In genomic region chr17:11260663-11261062, GRCm38 (mm10) we compare ENCODE assay signal across 15 mouse cellular contexts.
DNase-seq lines count a peak whose midpoint lies in the region; ATAC-seq and TF ChIP-seq lines count a peak whose summit lies in the region.
"Had no signal": no experiment of that assay in that cellular context is flagged by ENCODE, and none has a peak within 500 bp of the region (broad histone marks: within the 10 kb centered on the region; RNA-seq: fewer than 3 reads in every experiment).

No protein-coding gene starts in this region.

- ATAC-seq in heart, embryonic 12.5 days (ENCODE audit: insufficient number of reproducible peaks, low FRiP score): no peak
- ATAC-seq: forebrain, embryonic 16.5 days had no signal

- H3K9me3 ChIP-seq in heart, embryonic 12.5 days (replicated peaks): no peaks in the 10 kb centered on the region
- H3K9me3 ChIP-seq: stomach, embryonic 15.5 days had no signal

- no peak for TF ChIP-seq CTCF in brain, embryonic 14.5 days (IDR thresholded peaks at IDR 0.05; ENCODE audit: borderline replicate concordance, extremely low read depth, insufficient read depth, insufficient read length)

- TF ChIP-seq POLR2A in brain, embryonic 14.5 days (IDR thresholded peaks at IDR 0.05; ENCODE audit: borderline replicate concordance, extremely low read depth, insufficient read depth, insufficient read length, poor library complexity, severe bottlenecking): no peak

- no peak overlapping the region for H3K4me2 ChIP-seq in heart, embryonic 12.5 days
- H3K4me2 ChIP-seq: stomach, embryonic 15.5 days had no signal

- H3K36me3 ChIP-seq in heart, embryonic 12.5 days: no peaks in the 10 kb centered on the region
- H3K36me3 ChIP-seq: stomach, embryonic 15.5 days had no signal

- H3K27ac ChIP-seq in heart, embryonic 12.5 days (ENCODE audit: poor library complexity, severe bottlenecking): no peak overlapping the region
- H3K27ac ChIP-seq: stomach, embryonic 15.5 days had no signal

- peak; percentile 6 to 8 for DNase-seq in heart, postnatal 10 days
- peak; percentile 51 for DNase-seq in brain, embryonic 14.5 days (ENCODE audit: low read depth)
- DNase-seq in cerebellum, adult 8-10 months: peak; percentile 55
- peak; percentile 29 for DNase-seq in gastrocnemius, postnatal 14 days
- DNase-seq in adrenal gland, adult 18-20 months (ENCODE audit: low spot score in 2 of 2): no peak
- DNase-seq in ovary, postnatal 10 days (ENCODE audit: low spot score): no peak
- no peak for DNase-seq in thymus, postnatal 4 days
- DNase-seq: kidney, adult 8-10 months; liver; lung, postnatal 14 days had no signal

- no peaks in the 10 kb centered on the region for H3K4me1 ChIP-seq in heart, embryonic 12.5 days (replicated peaks)
- H3K4me1 ChIP-seq: stomach, embryonic 15.5 days had no signal

- no peak overlapping the region for H3K4me3 ChIP-seq in heart, embryonic 12.5 days
- H3K4me3 ChIP-seq: myocyte; stomach, embryonic 15.5 days had no signal

- WGBS in heart, embryonic 12.5 days: 79% methylated on average over 8 of the region's 8 CpGs

- no peak overlapping the region for H3K9ac ChIP-seq in heart, embryonic 12.5 days
- H3K9ac ChIP-seq: stomach, embryonic 15.5 days had no signal

- intact Hi-C loops in heart, postnatal 10 days (cut with DNase I): no loop called here
- intact Hi-C loops in gastrocnemius, postnatal 14 days (cut with DNase I; ENCODE audit: low total_unique reads): no loop called here

- no peaks in the 10 kb centered on the region for H3K27me3 ChIP-seq in heart, embryonic 12.5 days (replicated peaks)
- H3K27me3 ChIP-seq: CH12.LX; stomach, embryonic 15.5 days had no signal

Comparison
In these comparisons a context has a peak if more than half of its experiments do, and no peak if none do; other contexts are left out.
1. DNase-seq: peak in heart, postnatal 10 days (2 of 2), brain, embryonic 14.5 days (single experiment), cerebellum, adult 8-10 months (single experiment) and gastrocnemius, postnatal 14 days (single experiment); none in adrenal gland, adult 18-20 months (0 of 2), ovary, postnatal 10 days (single experiment) and thymus, postnatal 4 days (single experiment).